Mouse (Mus musculus) embryonic fibroblast, embryonic 13.5 days (primary cell): ENCODE data around the gene Irx1. TPM values are rescaled to one million over a fixed set of nuclear protein-coding genes. Genes with fewer than 3 reads are reported as not detected.

ENCODE experiments used
- H3K27ac ChIP-seq: 2 replicates; pipeline ENCODE4 v1.5.1; 2012; ENCODE audit warnings: low read length, control low read depth, inconsistent platforms; ENCODE audit not compliant: insufficient read depth
- H3K4me1 ChIP-seq: 2 replicates; pipeline ENCODE4 v1.6.1; 2011; ENCODE audit warnings: low read length; ENCODE audit not compliant: control insufficient read depth, insufficient read depth
- H3K4me3 ChIP-seq: 2 replicates; pipeline ENCODE4 v1.5.1; 2011; ENCODE audit warnings: mild to moderate bottlenecking, control low read depth, low read length; ENCODE audit not compliant: insufficient read depth
- CTCF ChIP-seq: IDR thresholded peaks from 2 replicates; pipeline ENCODE4 v1.5.1; 2011; ENCODE audit warnings: mild to moderate bottlenecking, control low read depth, low read length, moderate library complexity, borderline replicate concordance; ENCODE audit not compliant: insufficient read depth
- POLR2A ChIP-seq: IDR thresholded peaks from 2 replicates; pipeline ENCODE4 v1.6.1; 2011; ENCODE audit warnings: low read depth, mild to moderate bottlenecking, control low read depth, low read length, moderate library complexity
- polyA plus RNA-seq: library from polyadenylated mRNA; stranded (reverse); fragments of >200 nt; gene quantifications from 2 replicates; pipeline ENCODE4 v1.2.4, GENCODE M21; 2011; ENCODE audit warnings: low read depth; ENCODE audit not compliant: missing spikeins, insufficient read length

Irx1 gene
- polyA plus RNA-seq, 1 experiment: 39.1 TPM

- no peaks in the 10 kb centered on the region for H3K4me1 ChIP-seq
- no peak for TF ChIP-seq POLR2A
- TF ChIP-seq CTCF: no peak
- no peak overlapping the region for H3K27ac ChIP-seq
- no peak overlapping the region for H3K4me3 ChIP-seq
Measured at GRCm38 (mm10) chr13:71949859-71950258, 13.7 kb downstream of the Irx1 start.

- Histone ChIP-seq H3K4me1 (peaks cover 8% of the 10 kb centered on the region; the same call in 1 of the 2 replicates), H3K27ac (no peak overlapping the region), H3K4me3 (no peak overlapping the region)
- no peak for TF ChIP-seq CTCF
- TF ChIP-seq POLR2A: no peak
Measured at GRCm38 (mm10) chr13:71910361-71910760, 53.2 kb downstream of the Irx1 start.
